ENCODE assay signal across 14 mouse cellular contexts in the genomic region with DNA sequence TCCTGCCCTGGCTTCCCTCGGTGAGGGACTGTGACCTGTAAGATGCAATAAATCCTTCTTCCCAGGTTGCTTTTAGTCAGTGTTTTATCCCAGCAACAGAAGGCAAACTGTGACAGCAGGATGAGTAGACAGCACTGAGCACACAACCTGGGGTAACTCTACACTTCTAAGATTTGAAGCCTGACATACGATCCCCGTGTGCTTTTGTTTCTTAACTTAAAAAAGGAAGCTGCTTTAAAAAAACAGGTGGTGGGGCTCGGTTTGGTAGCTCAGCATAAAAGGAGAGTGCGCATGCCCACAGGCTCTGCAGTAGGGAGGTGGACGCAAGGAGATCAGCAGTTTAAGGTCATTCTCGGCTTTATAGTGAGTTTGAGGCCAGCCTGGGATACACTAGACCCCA.
"Had no signal": no experiment of that assay in that cellular context is flagged by ENCODE, and none has a peak within 500 bp of the region (broad histone marks: within the 10 kb centered on the region; RNA-seq: fewer than 3 reads in every experiment).

No protein-coding gene starts in this region.

- H3K27me3 ChIP-seq: liver, embryonic 13.5 days; megakaryocyte, embryonic 14.5 days; midbrain, embryonic 13.5 days had no signal

- H3K4me2 ChIP-seq: liver, embryonic 13.5 days; midbrain, embryonic 13.5 days had no signal

- H3K27ac ChIP-seq: left cerebral cortex, adult 2 months; liver, embryonic 13.5 days; midbrain, embryonic 10.5 days; midbrain, embryonic 13.5 days; stomach, postnatal 0 days had no signal

- DNase-seq: kidney, postnatal 25 days; layer of hippocampus, postnatal 36 days; liver, embryonic 13.5 days; lung, adult 2 months; thymus, adult 2 months; thymus, postnatal 14 days; thymus, postnatal 4 days had no signal

- H3K9me3 ChIP-seq: liver, embryonic 13.5 days; megakaryocyte, embryonic 14.5 days; midbrain, embryonic 10.5 days; midbrain, embryonic 13.5 days had no signal

- H3K4me1 ChIP-seq: liver, embryonic 13.5 days; midbrain, embryonic 10.5 days; midbrain, embryonic 13.5 days had no signal

- ATAC-seq: intestine, postnatal 0 days; midbrain, embryonic 13.5 days; midbrain, embryonic 16.5 days had no signal

- H3K9ac ChIP-seq: liver, embryonic 13.5 days; midbrain, embryonic 13.5 days had no signal

- H3K4me3 ChIP-seq: left cerebral cortex, adult 2 months; liver, embryonic 13.5 days; megakaryocyte, embryonic 14.5 days; midbrain, embryonic 10.5 days; midbrain, embryonic 13.5 days had no signal
